Mouse (Mus musculus) bone marrow, adult 2 months (tissue): ENCODE results near the gene Sgo1.

ENCODE experiments used
- CTCF ChIP-seq: fragments of 200-500 bp; IDR thresholded peaks from 2 replicates; pipeline ENCODE4 v1.5.1; 2011; ENCODE audit warnings: low read length, control low read depth; ENCODE audit not compliant: control insufficient read depth, insufficient read depth
- POLR2A ChIP-seq: fragments of 200-500 bp; IDR thresholded peaks from 2 replicates; pipeline ENCODE4 v1.6.1; 2011; ENCODE audit warnings: low read depth, mild to moderate bottlenecking, control low read depth, low read length, borderline replicate concordance; ENCODE audit not compliant: control insufficient read depth

DNA sequence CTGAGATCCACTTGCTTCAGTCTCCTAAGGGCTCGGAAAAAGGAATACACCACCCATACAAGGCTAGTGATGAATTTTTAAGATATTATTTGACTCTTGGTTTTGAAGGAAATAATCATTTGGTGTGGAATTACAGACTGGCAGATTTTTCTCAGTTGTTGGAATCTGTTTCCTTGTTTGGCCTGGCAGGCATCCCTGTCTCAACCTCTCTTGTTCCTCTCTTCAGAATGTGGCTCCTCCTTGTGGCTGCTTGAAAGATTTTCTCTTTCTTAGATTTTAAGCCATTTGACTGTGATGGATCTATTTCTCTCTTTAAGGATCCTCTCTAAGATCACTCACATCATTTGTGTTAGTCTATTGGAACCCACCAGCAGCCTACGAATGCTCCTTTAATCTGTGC, 4.9 kb upstream of the Sgo1 start:
- no peak for TF ChIP-seq CTCF
- no peak for TF ChIP-seq POLR2A
